Mouse (Mus musculus) neural tube, embryonic 11.5 days (tissue): ENCODE data around the gene Prph. TPM values are rescaled to one million over a fixed set of nuclear protein-coding genes. Genes with fewer than 3 reads are reported as not detected.

Source experiments
- ATAC-seq: fragments of 200-750 bp; cut with Nextera tagmentation; 2 replicates; pipeline ENCODE4 v1.8.0; 2017; ENCODE audit warnings: moderate number of reproducible peaks, mild to moderate bottlenecking, moderate TSS enrichment, moderate library complexity; ENCODE audit not compliant: insufficient read depth, low FRiP score, low TSS enrichment
- DNase-seq: peaks from one replicate; pipeline ENCODE4 v3.0.0-alpha.2; 2015; ENCODE audit warnings: low spot score
- H3K27ac ChIP-seq: fragments of 300-500 bp; sonication (generic); 2 replicates; pipeline ENCODE4 v1.5.1; 2014; ENCODE audit warnings: low read depth, mild to moderate bottlenecking, low read length
- H3K27me3 ChIP-seq: fragments of 300-500 bp; sonication (generic); 2 replicates; pipeline ENCODE4 v1.6.1; 2014; ENCODE audit warnings: mild to moderate bottlenecking, low read length, mixed read lengths; ENCODE audit not compliant: control insufficient read depth, insufficient read depth
- H3K36me3 ChIP-seq: fragments of 300-500 bp; sonication (generic); 2 replicates; pipeline ENCODE4 v1.6.1; 2014; ENCODE audit warnings: mild to moderate bottlenecking, low read length, moderate library complexity, mixed read lengths; ENCODE audit not compliant: control insufficient read depth, insufficient read depth
- H3K4me1 ChIP-seq: fragments of 300-500 bp; sonication (generic); 2 replicates; pipeline ENCODE4 v1.6.1; 2014; ENCODE audit warnings: low read length, mixed read lengths; ENCODE audit not compliant: control insufficient read depth, insufficient read depth
- H3K4me2 ChIP-seq: fragments of 300-500 bp; sonication (generic); 2 replicates; pipeline ENCODE4 v1.6.1; 2014; ENCODE audit warnings: low read depth, mild to moderate bottlenecking, moderate library complexity
- H3K4me3 ChIP-seq: fragments of 300-500 bp; sonication (generic); 2 replicates; pipeline ENCODE4 v1.5.1; 2014; ENCODE audit warnings: low read depth, low read length
- H3K9ac ChIP-seq: fragments of 300-500 bp; sonication (generic); 2 replicates; pipeline ENCODE4 v1.6.1; 2014; ENCODE audit warnings: mild to moderate bottlenecking, low read length
- H3K9me3 ChIP-seq: fragments of 300-500 bp; sonication (generic); 2 replicates; pipeline ENCODE4 v1.6.1; 2016; ENCODE audit warnings: low read length; ENCODE audit not compliant: control insufficient read depth
- WGBS: fragments of 180-500 bp; shearing (Covaris S2); extraction: QIAGEN DNeasy Blood & Tissue Kit; methylation state at CpG from one replicate; pipeline ENCODE4 v1.1.7; 2014; 5-methylcytosine and 5-hydroxymethylcytosine counted together
- polyA plus RNA-seq: library from polyadenylated mRNA; unstranded; fragments of >200 nt; fragmentation: Nextera tagmentation; extraction: Ambion mirVana; gene quantifications from 2 replicates; pipeline ENCODE4 v1.2.1, GENCODE M21; 2014

The Prph gene
- polyA plus RNA-seq, 1 experiment from 2014 or later = 54.0 TPM

DNA sequence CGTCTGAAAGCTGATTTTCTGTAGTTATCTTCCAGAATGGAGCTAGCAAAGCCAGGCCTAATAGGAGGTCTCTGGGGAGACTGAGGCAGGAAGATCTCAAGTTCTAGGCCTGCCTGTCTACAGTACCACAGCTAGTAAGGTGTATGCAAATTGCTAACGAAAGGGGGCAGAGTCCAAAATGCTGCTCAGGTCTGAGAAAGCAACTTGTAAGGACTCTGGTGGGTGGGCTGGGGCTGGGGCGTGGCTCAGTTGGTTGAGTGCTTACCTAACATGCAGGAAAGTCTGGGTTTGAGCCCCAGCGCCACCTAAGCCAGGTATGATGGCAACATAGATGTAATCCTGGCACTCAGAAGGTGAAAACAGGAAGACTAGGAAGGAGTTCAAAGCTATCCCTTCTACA is 34.8 kb upstream of the Prph start:
- 88% methylated on average over 4 of the region's 4 CpGs for whole genome bisulfite sequencing
- Histone ChIP-seq H3K4me2 (no peak overlapping the region), H3K27me3 (no peaks in the 10 kb centered on the region), H3K4me3 (no peak overlapping the region), H3K27ac (no peak overlapping the region), H3K4me1 (no peaks in the 10 kb centered on the region; the same call in 1 of the 2 replicates), H3K9ac (no peak overlapping the region), H3K9me3 (no peaks in the 10 kb centered on the region; the same call in 1 of the 2 replicates), H3K36me3 (no peaks in the 10 kb centered on the region)
- ATAC-seq (no peak), DNase-seq (no peak)

DNA sequence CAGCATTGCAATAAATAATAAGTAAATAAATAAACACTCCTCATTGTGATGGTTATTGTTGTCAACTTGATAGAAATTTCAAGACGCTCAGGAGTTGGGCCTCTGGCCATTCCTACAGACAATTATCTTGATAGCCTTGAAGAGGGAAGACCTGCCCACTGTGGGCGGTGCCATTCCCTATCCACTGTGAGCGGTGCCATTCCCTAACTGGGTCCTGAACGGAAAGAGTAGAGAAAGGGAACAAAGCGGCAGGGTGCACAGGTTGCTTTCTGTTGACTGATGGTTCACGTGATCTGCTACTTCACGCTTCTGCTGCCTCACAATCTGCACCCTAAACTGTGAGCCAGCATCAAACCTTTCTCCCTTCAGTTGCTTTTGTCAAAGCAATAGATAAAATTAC is 33.7 kb upstream of the Prph start:
- Histone ChIP-seq H3K27ac (no peak overlapping the region), H3K36me3 (no peaks in the 10 kb centered on the region), H3K4me3 (no peak overlapping the region), H3K9ac (no peak overlapping the region), H3K4me1 (no peaks in the 10 kb centered on the region; the same call in 1 of the 2 replicates), H3K27me3 (no peaks in the 10 kb centered on the region), H3K9me3 (no peaks in the 10 kb centered on the region; the same call in 1 of the 2 replicates), H3K4me2 (no peak overlapping the region)
- DNase-seq (no peak), ATAC-seq (no peak)
- WGBS = 96% methylated on average over 7 of the region's 7 CpGs

- Histone ChIP-seq H3K4me3 (no peak overlapping the region), H3K9ac (no peak overlapping the region), H3K36me3 (no peaks in the 10 kb centered on the region), H3K9me3 (no peaks in the 10 kb centered on the region; the same call in 1 of the 2 replicates), H3K27me3 (no peaks in the 10 kb centered on the region), H3K27ac (no peak overlapping the region), H3K4me1 (peaks cover 8% of the 10 kb centered on the region), H3K4me2 (no peak overlapping the region)
- ATAC-seq = no peak
- DNase-seq = peak; percentile 82
- WGBS = 23% methylated on average over 7 of the region's 8 CpGs
Measured at GRCm38 (mm10) chr15:99024668-99025314, 30.2 kb upstream of the Prph start.

DNA sequence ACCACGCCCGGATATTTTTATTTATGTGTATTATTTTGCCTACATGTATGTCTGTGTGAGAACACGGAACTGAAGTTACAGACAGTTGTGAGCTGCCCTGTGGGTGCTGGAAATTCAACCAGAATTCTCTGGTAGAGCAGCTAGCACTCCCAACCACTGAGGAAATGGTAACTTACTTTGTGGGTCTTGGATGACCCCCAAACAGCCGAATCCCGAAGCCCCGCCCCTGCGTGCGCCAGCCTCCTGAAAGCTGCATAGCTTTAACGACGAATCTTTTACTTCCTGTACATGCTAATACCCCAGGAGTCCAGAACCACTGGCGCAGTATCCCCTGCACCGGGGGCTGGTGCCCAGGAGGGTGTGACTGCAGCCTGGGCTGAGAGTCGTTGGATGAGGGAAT is 29.6 kb upstream of the Prph start:
- no peak overlapping the region for H3K4me3 ChIP-seq
- peaks cover 8% of the 10 kb centered on the region for H3K4me1 ChIP-seq
- H3K9ac ChIP-seq = no peak overlapping the region
- H3K36me3 ChIP-seq = no peaks in the 10 kb centered on the region
- WGBS = 78% methylated on average over 13 of the region's 13 CpGs
- no peak overlapping the region for H3K27ac ChIP-seq
- H3K4me2 ChIP-seq = no peak overlapping the region
- ATAC-seq (no peak), DNase-seq (no peak)
- no peaks in the 10 kb centered on the region; the same call in 1 of the 2 replicates for H3K9me3 ChIP-seq
- H3K27me3 ChIP-seq = no peaks in the 10 kb centered on the region

GRCm38 (mm10) chr15:99026259-99026658 is 28.7 kb upstream of the Prph start:
- DNase-seq = peak; percentile 43
- 62% methylated on average over 4 of the region's 4 CpGs for WGBS

GRCm38 (mm10) chr15:99027116-99027515 is 27.9 kb upstream of the Prph start:
- 72% methylated on average over 5 of the region's 5 CpGs for WGBS
- no peaks in the 10 kb centered on the region for H3K9me3 ChIP-seq
- no peak overlapping the region for H3K4me3 ChIP-seq

More at GRCm38 (mm10) chr15:99026259-99026658, 28.7 kb upstream of the Prph start:
- Histone ChIP-seq H3K27me3 (no peaks in the 10 kb centered on the region), H3K9ac (no peak overlapping the region), H3K4me1 (peaks cover 8% of the 10 kb centered on the region), H3K27ac (no peak overlapping the region), H3K9me3 (no peaks in the 10 kb centered on the region; the same call in 1 of the 2 replicates), H3K4me2 (no peak overlapping the region), H3K4me3 (no peak overlapping the region), H3K36me3 (no peaks in the 10 kb centered on the region)
- no peak for ATAC-seq

DNA sequence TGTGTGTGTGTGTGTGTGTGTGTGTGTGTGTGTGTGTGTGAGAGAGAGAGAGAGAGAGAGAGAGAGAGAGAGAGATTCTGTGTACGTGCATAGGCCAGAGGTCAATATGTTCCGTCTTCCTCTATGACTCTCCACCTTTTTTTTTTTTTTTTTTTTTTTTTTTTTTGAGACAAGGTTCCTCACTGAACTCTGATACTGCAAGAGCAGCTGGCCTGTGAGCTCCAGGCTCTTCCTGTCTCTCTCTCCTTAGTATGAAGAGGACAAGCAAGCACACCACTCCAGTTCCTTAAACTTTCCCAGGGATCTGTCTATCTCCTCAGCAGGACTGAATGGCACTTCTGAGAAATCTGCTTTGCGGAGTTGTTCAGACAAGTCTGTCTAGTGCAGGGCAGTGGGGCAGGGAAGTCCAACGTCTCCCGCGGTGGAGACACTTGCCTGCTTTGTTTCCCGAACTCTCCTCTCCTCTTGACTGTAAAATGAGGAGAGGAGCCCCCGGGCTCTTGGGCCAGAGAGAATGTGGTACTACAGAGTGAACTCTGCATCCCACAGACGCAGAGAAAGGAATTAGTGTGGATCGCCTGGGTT is 26.0 kb upstream of the Prph start:
- no peaks in the 10 kb centered on the region for H3K27me3 ChIP-seq
- DNase-seq (peak; percentile 41), ATAC-seq (no peak)
- peaks cover 16% of the 10 kb centered on the region for H3K4me1 ChIP-seq
- H3K27ac ChIP-seq = no peak overlapping the region
- peak overlapping the region; percentile 72 for H3K4me2 ChIP-seq
- H3K36me3 ChIP-seq = no peaks in the 10 kb centered on the region
- peak overlapping the region; percentile 56 for H3K9ac ChIP-seq
- peak overlapping the region; percentile 57 for H3K4me3 ChIP-seq
- WGBS = 5% methylated on average over 10 of the region's 10 CpGs
- H3K9me3 ChIP-seq = no peaks in the 10 kb centered on the region

More at GRCm38 (mm10) chr15:99027116-99027515, 27.9 kb upstream of the Prph start:
- Histone ChIP-seq H3K4me1 (peaks cover 12% of the 10 kb centered on the region), H3K9ac (no peak overlapping the region), H3K4me2 (no peak overlapping the region), H3K27ac (no peak overlapping the region), H3K36me3 (no peaks in the 10 kb centered on the region), H3K27me3 (no peaks in the 10 kb centered on the region)
- ATAC-seq (no peak), DNase-seq (no peak)

DNA sequence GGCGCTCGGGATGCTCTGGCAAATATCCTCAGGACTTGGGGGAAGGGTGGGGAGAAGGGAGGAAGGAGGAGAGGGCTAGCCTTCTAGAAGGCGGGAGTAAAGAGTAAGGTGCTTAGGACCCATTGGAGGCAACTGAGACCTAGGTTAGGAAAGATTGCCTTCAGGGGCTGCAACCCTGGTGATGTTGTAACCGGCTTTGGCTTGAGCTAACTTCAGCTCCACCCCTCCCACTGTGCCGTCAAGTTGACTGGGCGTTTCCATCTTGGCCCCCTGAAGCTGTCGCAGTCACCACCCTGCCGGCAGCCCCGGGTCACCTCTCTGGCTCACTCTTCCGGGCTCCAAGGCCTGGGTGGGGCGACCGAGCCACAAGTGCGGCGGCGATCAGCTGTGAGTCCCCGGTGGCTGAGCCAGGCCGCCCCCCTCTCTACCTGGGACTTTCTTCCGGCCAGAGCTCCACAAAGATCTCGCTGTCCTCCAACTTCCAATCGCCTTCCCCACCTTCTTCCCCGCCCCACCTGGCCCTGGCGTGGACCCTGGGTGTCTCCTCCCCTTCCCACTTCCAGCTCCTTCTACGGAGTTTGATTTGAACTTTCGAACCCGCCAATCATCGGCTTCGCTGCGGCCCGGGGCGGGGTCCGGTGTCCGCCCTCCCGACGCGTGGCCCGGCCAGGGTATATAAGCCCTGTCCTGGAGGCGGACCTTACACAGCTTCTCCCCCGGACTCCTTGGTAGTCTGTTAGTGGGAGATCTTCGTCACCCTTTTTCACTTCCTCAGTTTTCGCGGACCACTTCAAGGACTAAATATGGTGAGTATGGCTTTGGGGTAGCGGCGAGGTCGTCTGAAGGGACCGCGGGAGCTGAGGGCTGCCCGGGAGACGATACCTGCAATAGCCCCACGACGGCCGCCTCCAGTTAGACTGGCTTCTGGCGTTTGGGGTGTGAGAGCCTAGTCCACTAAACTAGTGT is 25.1 kb upstream of the Prph start, which contains the start of gene Tuba1c:
Gene Tuba1c (plus strand): TSS at position 273 of the 966 bp plus-strand sequence.
- ATAC-seq = peak; percentile 75
- H3K4me3 ChIP-seq = peak within 1 kb of the TSS; percentile 57
- peak; percentile 85 for DNase-seq
- H3K9ac ChIP-seq = peak within 1 kb of the TSS; percentile 56
- no peaks in the 10 kb centered on the region for H3K36me3 ChIP-seq
- peak within 1 kb of the TSS; percentile 72 for H3K4me2 ChIP-seq
- no peaks in the 10 kb centered on the region for H3K27me3 ChIP-seq
- no peaks in the 10 kb centered on the region for H3K9me3 ChIP-seq
- H3K4me1 ChIP-seq = peaks cover 16% of the 10 kb centered on the region
- WGBS = under 1% methylated on average over 52 of the region's 52 CpGs
- H3K27ac ChIP-seq = no peak within 1 kb of the TSS
